Mouse (Mus musculus) stomach, embryonic 14.5 days (tissue): ENCODE results near the gene Crb3. TPM values are rescaled to one million over a fixed set of nuclear protein-coding genes. Genes with fewer than 3 reads are reported as not detected.

Experiments used
- ATAC-seq: fragments of 200-750 bp; cut with Nextera tagmentation; 2 replicates; pipeline ENCODE4 v1.8.0; 2017; ENCODE audit warnings: low read depth, moderate TSS enrichment; ENCODE audit not compliant: insufficient number of reproducible peaks, insufficient read depth, low FRiP score
- H3K27ac ChIP-seq: fragments of 300-500 bp; sonication (generic); 2 replicates; pipeline ENCODE4 v1.5.1; 2014; ENCODE audit warnings: mild to moderate bottlenecking, low read length, moderate library complexity, mixed read lengths
- H3K27me3 ChIP-seq: fragments of 300-500 bp; sonication (generic); 2 replicates; pipeline ENCODE4 v1.6.1; 2014; ENCODE audit warnings: low read length, control low read depth, mixed read lengths; ENCODE audit not compliant: control insufficient read depth, insufficient read depth
- H3K36me3 ChIP-seq: fragments of 300-500 bp; sonication (generic); 2 replicates; pipeline ENCODE4 v1.6.1; 2014; ENCODE audit warnings: mild to moderate bottlenecking, control low read depth, low read length, moderate library complexity, mixed read lengths; ENCODE audit not compliant: control insufficient read depth, insufficient read depth
- H3K4me1 ChIP-seq: fragments of 300-500 bp; sonication (generic); 2 replicates; pipeline ENCODE4 v1.6.1; 2014; ENCODE audit warnings: low read length, control low read depth, mixed read lengths; ENCODE audit not compliant: control insufficient read depth, insufficient read depth
- H3K4me2 ChIP-seq: fragments of 300-500 bp; sonication (generic); replicated peaks from 2 replicates; pipeline ENCODE4 v1.6.1; 2014; ENCODE audit warnings: low read depth, low read length, control low read depth
- H3K4me3 ChIP-seq: fragments of 300-500 bp; sonication (generic); 2 replicates; pipeline ENCODE4 v1.5.1; 2014; ENCODE audit warnings: low read depth, low read length, control low read depth
- H3K9ac ChIP-seq: fragments of 300-500 bp; sonication (generic); replicated peaks from 2 replicates; pipeline ENCODE4 v1.6.1; 2014; ENCODE audit warnings: low read depth, mild to moderate bottlenecking, control low read depth, low read length, moderate library complexity, mixed read lengths
- H3K9me3 ChIP-seq: fragments of 300-500 bp; sonication (generic); 2 replicates; pipeline ENCODE4 v1.6.1; 2016; ENCODE audit warnings: low read depth, low read length, control low read depth; ENCODE audit not compliant: control insufficient read depth
- WGBS: fragments of 180-500 bp; shearing (Covaris S2); extraction: QIAGEN DNeasy Blood & Tissue Kit; methylation state at CpG from one replicate; pipeline ENCODE4 v1.1.7; 2014; 5-methylcytosine and 5-hydroxymethylcytosine counted together
- polyA plus RNA-seq: library from polyadenylated mRNA; unstranded; fragments of >200 nt; fragmentation: Nextera tagmentation; extraction: Ambion mirVana; gene quantifications from 2 replicates; pipeline ENCODE4 v1.2.1, GENCODE M21; 2014

Crb3 gene
- polyA plus RNA-seq, 1 experiment from 2014 or later = 44.2 TPM

DNA sequence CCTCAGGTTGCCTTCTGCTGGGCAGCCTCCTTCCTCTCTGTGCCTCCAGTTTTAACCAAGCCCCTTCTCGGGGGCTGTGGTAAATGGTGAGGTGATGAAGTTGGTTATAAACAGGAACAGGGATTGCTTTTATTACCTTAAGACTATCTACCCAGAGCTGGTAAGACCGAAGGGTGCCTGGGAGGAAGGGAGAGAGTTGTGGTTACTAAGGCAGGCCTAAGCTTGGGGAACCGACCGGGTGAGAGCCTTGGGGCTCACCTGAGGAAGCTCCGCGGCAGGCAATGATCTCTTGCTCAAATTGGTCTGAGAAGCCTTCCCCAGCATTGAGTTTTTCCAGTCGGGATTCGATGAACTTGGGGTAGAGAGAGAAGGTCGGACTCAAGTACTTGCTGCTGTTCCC lies 11.4 kb downstream of the Crb3 start:
- Histone ChIP-seq H3K4me1 (0 out of 2 replicates have a peak, but pooled peaks cover 2% of the 10 kb centered on the region), H3K9ac (no peak overlapping the region), H3K36me3 (no peaks in the 10 kb centered on the region), H3K9me3 (no peaks in the 10 kb centered on the region), H3K4me3 (peak overlapping the region; percentile 17), H3K27ac (0 out of 2 replicates have a peak overlapping the region, but pooled peaks have one; percentile 33), H3K27me3 (no peaks in the 10 kb centered on the region), H3K4me2 (peak overlapping the region; percentile 38)
- 16% methylated on average over 9 of the region's 9 CpGs for WGBS
- ATAC-seq = no peak

- Histone ChIP-seq H3K36me3 (no peaks in the 10 kb centered on the region), H3K4me2 (peak overlapping the region; percentile 38), H3K4me1 (0 out of 2 replicates have a peak, but pooled peaks cover 2% of the 10 kb centered on the region), H3K4me3 (peak overlapping the region; percentile 17), H3K27ac (no peak overlapping the region), H3K9ac (no peak overlapping the region), H3K27me3 (no peaks in the 10 kb centered on the region), H3K9me3 (no peaks in the 10 kb centered on the region)
- WGBS = 5% methylated on average over 11 of the region's 11 CpGs
- peak; percentile 75 for ATAC-seq
Measured at GRCm38 (mm10) chr17:57070699-57071098, 11.8 kb downstream of the Crb3 start.

DNA sequence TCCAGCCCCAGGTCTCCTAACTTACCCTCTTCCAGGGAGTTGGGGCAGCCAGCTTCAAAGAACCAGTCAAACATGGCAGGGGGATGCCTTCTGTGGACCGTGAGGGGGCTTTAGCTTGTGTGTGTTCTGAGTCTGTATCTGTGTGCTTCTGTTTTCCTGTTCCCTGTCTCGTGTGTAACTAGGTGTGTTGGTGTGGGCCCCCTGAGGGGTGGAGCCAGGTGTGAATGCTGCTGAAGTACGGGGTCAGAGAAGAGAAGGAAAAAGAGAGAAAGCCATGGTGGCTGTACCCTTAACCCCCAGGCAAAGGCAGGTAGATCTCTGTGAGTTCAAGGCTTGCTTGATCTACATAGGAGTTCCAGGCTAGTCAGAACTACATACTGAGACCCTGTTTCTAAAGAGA lies 18.0 kb downstream of the Crb3 start:
- Histone ChIP-seq H3K4me2 (no peak overlapping the region), H3K27me3 (no peaks in the 10 kb centered on the region), H3K4me3 (no peak overlapping the region), H3K27ac (no peak overlapping the region), H3K4me1 (0 out of 2 replicates have a peak, but pooled peaks cover 8% of the 10 kb centered on the region), H3K9ac (no peak overlapping the region), H3K36me3 (no peaks in the 10 kb centered on the region), H3K9me3 (no peaks in the 10 kb centered on the region)
- ATAC-seq = no peak
- WGBS = 48% methylated on average over 3 of the region's 3 CpGs

DNA sequence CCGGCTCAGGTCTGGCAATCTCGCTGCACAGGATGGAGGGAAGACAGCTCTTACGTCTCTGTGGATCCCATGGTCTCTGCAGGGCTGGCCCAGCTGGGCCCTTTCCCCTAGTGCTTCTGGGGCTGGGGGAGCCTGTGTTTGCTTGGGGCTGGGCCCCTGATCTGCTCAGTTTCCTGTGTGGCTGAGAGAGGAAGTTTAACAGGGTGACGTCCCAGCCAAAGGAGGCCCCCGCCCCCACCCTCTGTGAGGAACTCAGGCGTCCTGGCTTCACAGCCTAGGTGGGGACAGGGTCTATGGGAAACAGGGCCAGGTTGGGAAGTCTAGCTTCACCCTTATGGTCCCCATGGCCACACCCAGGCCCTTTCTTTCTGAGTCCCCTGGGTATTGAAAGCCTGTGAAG lies 19.4 kb downstream of the Crb3 start, which contains the start of gene Dennd1c:
Dennd1c (minus strand) TSS at position 179 of the 400 bp plus-strand sequence.
- WGBS = 33% methylated on average over 6 of the region's 6 CpGs
- H3K4me3 ChIP-seq = no peak within 1 kb of the TSS
- ATAC-seq = no peak
- H3K27ac ChIP-seq = no peak within 1 kb of the TSS
- H3K9ac ChIP-seq = no peak within 1 kb of the TSS
- H3K4me2 ChIP-seq = no peak within 1 kb of the TSS
- no peaks in the 10 kb centered on the region for H3K36me3 ChIP-seq
- H3K9me3 ChIP-seq = no peaks in the 10 kb centered on the region
- H3K27me3 ChIP-seq = no peaks in the 10 kb centered on the region
- H3K4me1 ChIP-seq = 0 out of 2 replicates have a peak, but pooled peaks cover 8% of the 10 kb centered on the region

- H3K9me3 ChIP-seq = no peaks in the 10 kb centered on the region
- no peak overlapping the region for H3K27ac ChIP-seq
- 59% methylated on average over 3 of the region's 3 CpGs for WGBS
- peak; percentile 50; the same call in 1 of the 2 replicates for ATAC-seq
- no peak overlapping the region for H3K9ac ChIP-seq
- 0 out of 2 replicates have a peak, but pooled peaks cover 8% of the 10 kb centered on the region for H3K4me1 ChIP-seq
- no peaks in the 10 kb centered on the region for H3K36me3 ChIP-seq
- H3K27me3 ChIP-seq = no peaks in the 10 kb centered on the region
- no peak overlapping the region for H3K4me2 ChIP-seq
- H3K4me3 ChIP-seq = no peak overlapping the region
Measured at GRCm38 (mm10) chr17:57079919-57080318, 21.0 kb downstream of the Crb3 start.

DNA sequence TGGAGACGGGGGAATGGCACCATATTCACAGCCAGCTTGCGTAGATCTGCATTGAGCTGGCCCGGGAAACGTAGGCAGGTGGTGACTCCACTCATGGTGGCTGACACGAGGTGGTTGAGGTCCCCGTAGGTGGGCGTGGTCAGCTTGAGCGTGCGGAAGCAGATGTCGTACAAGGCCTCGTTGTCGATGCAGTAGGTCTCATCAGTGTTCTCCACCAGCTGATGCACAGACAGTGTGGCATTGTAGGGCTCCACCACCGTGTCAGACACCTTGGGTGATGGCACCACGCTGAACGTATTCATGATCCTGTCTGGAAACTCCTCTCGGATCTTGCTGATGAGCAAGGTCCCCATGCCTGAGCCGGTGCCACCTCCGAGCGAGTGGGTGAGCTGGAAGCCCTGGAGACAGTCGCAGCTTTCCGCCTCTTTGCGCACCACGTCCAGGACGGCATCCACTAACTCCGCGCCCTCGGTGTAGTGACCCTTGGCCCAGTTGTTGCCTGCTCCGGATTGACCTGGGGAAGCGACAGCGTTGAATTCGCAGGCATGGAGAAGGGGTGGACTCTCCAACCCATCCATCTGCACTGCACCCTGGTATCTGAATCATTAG lies 22.4 kb downstream of the Crb3 start:
- H3K9ac ChIP-seq = no peak overlapping the region

GRCm38 (mm10) chr17:57082481-57082880 lies 23.6 kb downstream of the Crb3 start:
- Histone ChIP-seq H3K27ac (no peak overlapping the region), H3K9ac (no peak overlapping the region), H3K4me1 (0 out of 2 replicates have a peak, but pooled peaks cover 8% of the 10 kb centered on the region), H3K36me3 (no peaks in the 10 kb centered on the region), H3K4me3 (no peak overlapping the region), H3K9me3 (no peaks in the 10 kb centered on the region), H3K4me2 (no peak overlapping the region), H3K27me3 (no peaks in the 10 kb centered on the region)
- WGBS = 83% methylated on average over 5 of the region's 5 CpGs
- no peak for ATAC-seq

More for the DNA sequence above, 22.4 kb downstream of the Crb3 start:
- H3K27ac ChIP-seq = no peak overlapping the region
- H3K27me3 ChIP-seq = no peaks in the 10 kb centered on the region
- no peak overlapping the region for H3K4me3 ChIP-seq
- no peaks in the 10 kb centered on the region for H3K36me3 ChIP-seq
- WGBS = 96% methylated on average over 31 of the region's 31 CpGs
- no peak overlapping the region for H3K4me2 ChIP-seq
- no peak for ATAC-seq
- no peaks in the 10 kb centered on the region for H3K9me3 ChIP-seq
- H3K4me1 ChIP-seq = 0 out of 2 replicates have a peak, but pooled peaks cover 8% of the 10 kb centered on the region

DNA sequence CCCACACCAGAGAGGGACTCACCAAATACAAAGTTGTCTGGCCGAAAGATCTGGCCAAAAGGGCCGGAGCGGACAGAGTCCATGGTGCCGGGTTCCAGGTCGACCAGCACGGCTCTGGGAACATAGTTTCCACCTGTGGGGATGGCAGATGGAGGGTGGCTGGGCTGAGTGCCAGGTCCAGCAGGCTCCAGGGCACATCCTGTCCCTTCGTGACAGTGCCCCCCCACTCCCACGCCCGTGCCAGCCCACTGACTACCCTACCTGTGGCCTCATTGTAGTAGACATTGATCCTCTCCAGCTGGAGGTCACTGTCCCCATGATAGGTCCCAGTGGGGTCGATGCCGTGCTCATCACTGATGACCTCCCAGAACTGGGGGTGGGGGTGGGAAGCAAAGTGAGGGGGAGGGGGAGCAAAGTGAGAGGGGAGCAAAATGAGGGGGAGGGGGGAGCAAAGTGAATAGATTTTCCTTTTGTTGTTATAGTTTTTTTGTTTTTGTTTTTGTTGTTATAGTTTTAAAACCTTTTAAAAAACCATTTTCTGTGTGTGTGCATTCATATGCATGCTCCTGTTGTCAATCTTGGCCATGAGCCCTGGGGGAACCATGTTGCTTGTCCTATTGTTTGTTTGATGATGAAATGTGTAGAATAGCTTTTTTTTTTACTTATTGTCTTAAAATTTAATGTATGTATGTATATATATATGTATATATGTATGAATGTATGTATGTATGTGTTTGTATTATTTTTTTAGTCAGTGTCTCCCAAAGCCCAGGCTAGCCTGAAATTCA lies 27.3 kb downstream of the Crb3 start:
- no peaks in the 10 kb centered on the region for H3K4me1 ChIP-seq
- no peaks in the 10 kb centered on the region for H3K36me3 ChIP-seq
- no peak overlapping the region for H3K4me3 ChIP-seq
- H3K27me3 ChIP-seq = no peaks in the 10 kb centered on the region
- no peak for ATAC-seq
- H3K27ac ChIP-seq = no peak overlapping the region
- H3K4me2 ChIP-seq = no peak overlapping the region
- no peak overlapping the region for H3K9ac ChIP-seq
- WGBS = 83% methylated on average over 11 of the region's 11 CpGs
- no peaks in the 10 kb centered on the region for H3K9me3 ChIP-seq
